Mouse (Mus musculus) frontal cortex, postnatal 10 days (tissue): ENCODE measurements around the gene Smg6.
"Not testable (repeated sequence)": the region's sequence is repeated elsewhere in the genome, so short reads cannot be mapped to it uniquely, and the experiment has no call there.

Experiments
- DNase-seq, 2 experiments: peaks; one replicate each; pipeline ENCODE4 v3.0.0; 2022; ENCODE audit warnings: low spot score in 2 of 2, mixed read lengths in 1 of 2

Gene Smg6

DNA sequence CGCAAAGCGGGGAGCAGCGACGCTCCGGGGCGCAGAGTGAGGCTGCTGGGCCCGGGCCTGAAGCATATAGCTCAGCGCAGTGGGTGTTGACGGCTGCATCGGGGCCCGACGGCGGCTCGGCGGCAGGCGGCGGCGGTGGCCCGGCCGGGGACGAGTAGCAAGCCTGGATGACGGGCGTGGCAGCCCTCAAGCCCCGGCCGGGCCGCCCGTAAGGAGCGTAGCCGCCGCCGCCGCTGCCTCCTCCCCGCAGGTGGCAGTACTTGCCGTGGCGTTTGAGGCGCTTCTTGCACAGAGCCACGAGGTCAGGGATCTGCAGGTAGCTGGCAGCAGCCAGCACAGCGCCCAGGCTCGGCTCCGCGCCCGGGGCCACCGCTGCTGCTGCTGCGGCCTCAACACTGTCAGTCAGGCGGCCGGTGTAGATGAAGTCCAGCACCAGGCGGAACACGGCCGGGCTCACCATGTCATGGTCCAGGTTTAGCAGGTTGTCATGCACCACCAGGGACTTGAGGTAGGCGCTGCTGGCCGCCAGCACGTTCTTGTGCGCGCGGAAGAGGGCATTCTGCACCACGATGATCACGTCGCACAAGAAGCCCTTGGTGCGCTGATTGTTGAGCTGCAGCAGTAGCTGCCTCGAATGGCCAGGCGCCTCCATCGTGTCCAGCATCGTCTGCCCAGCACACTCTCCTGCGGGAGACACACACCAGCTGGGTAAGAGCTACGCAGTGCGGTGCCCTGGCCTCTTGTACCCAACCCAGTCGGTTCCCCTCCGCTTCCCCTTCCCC, 241.4 kb downstream of the Smg6 start:
- DNase-seq = peak in 1 of 2 experiments; percentile 19

GRCm38 (mm10) chr11:75167643-75168589, 242.3 kb downstream of the Smg6 start:
- DNase-seq = peak in 1 of 2 experiments; percentile 4

DNA sequence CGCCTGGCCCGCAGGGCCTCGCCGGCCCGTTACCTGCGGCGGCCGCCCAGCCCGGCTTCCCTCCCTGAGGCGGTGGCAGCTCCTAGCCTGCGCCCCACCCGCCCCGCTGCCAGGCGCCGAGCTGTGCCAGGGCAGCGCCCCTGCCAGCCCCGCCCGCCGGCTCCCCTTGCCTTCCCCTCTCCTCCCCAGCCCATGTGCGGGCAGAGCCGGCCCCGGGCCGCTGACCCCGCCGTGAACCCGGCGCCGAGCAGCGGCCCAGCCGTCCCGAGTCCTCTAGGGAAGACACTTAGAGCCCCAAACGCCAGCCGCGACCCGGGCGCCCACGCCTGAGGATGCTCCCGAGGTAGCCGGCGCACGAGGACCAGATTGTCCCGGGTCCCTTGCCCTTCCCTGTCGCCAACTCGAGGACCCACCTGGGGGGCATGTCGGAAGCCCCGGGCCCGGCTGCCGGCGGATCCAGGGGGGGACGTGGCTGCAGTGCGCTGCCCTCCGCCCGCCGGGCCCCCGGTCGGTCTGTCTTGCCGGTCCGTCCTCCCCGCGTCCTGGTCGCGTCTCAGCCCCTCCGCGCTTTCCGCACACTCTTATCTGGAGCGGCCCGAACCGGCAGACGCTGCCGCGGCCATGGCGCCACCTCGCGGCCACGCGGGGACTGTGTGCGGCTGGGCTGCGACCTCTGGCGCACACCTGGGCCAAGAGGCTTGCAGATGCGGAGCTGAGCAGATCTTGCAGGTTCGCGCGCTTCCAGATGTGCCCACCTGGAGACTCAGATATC, 243.2 kb downstream of the Smg6 start:
- DNase-seq = peak in 1 of 2 experiments; percentile 81

GRCm38 (mm10) chr11:75169405-75170080, 243.9 kb downstream of the Smg6 start, which contains the start of gene Hic1:
Gene Hic1, minus strand, starts transcription at chr11:75169519.
- no peak for DNase-seq

- peak; percentile 88 to 90 for DNase-seq
These were observed 244.6 kb downstream of the Smg6 start for GRCm38 (mm10) chr11:75170136-75170751.

DNA sequence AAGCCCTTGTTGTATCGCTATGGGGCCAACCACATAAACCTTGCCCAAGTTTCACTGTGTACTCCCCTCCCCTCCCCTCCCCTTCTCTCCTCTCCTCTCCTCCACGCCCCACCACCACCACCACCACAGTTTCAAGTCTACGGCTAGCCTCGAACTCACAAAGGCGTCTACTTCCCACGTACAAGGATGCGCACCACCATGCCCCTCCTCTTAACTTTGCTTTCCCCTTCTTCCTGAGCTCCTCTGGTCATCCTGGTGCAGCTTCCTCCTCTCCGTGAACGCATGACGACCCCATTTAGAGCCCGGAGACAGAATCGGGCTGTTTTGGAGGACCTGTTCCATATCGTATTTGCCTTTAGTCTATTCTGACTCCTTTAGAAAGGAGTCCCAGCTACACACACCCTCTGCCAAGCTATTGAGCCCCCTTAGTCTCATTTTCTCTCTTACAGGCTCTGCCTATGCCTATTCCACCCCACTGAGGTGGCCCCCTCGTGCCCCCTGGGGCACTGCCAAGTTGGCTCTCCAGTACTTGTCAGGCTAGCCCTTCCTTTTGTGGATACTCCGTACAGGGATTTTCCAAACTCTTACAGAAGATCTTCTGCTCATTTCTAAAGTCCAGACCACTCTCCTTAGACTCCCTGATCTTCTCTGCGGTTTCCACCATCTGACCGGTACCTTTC, 245.7 kb downstream of the Smg6 start:
- DNase-seq = peak in 1 of 2 experiments; percentile 32

GRCm38 (mm10) chr11:75172151-75173094, 246.8 kb downstream of the Smg6 start:
- DNase-seq = peak in 1 of 2 experiments; percentile 72

GRCm38 (mm10) chr11:75173095-75173798, 247.6 kb downstream of the Smg6 start:
- peak; percentile 94 to 96 for DNase-seq

GRCm38 (mm10) chr11:75173799-75174165, 248.2 kb downstream of the Smg6 start:
- DNase-seq = no peak

DNA sequence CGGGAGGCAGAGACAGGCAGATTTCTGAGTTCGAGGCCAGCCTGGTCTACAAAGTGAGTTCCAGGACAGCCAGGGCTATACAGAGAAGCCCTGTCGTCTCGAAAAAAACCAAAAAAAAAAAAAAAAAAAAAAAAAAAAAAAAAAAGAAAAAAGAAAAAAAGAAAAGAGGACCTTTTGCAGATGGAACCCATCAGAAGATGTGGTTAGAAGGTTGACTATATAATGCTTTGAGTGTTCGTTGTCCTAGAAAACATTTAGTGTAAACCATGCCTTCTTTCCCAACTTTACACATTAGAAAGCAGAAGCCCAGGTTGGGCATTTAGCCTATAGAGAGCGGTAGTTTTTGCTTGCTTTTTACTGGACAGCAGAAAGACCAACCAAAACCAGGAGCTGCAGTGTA, 249.0 kb downstream of the Smg6 start:
- DNase-seq = not testable (repeated sequence)

DNA sequence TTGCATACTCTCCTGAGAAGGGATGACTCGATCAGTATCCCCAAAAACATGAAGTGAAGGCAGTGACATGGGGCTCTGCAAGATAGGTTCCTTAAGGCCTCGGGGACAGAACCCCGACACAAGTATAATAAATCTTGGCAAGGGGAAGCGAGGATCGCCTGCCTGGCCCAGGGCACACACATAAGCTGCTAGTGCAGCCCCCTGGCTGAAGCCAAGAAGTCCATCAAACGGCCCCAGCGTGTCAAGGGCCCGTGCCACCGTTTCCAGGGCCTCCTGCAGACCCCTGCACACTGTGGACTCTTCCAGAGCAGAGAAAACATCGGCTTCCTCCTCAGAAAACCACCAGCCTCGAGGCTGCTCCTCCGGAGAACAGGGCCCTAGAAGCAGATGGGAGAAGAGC, 252.4 kb downstream of the Smg6 start:
- no peak for DNase-seq

GRCm38 (mm10) chr11:75178672-75179208, 253.1 kb downstream of the Smg6 start, which contains the start of gene Ovca2:
Gene Ovca2, minus strand, starts transcription at chr11:75178835.
- peak; percentile 85 to 89 for DNase-seq

- no peak for DNase-seq
These were observed 258.4 kb downstream of the Smg6 start for GRCm38 (mm10) chr11:75183917-75184570.

GRCm38 (mm10) chr11:75184573-75184972, 258.9 kb downstream of the Smg6 start:
- DNase-seq = no peak

GRCm38 (mm10) chr11:75184986-75185385, 259.4 kb downstream of the Smg6 start:
- DNase-seq = no peak

DNA sequence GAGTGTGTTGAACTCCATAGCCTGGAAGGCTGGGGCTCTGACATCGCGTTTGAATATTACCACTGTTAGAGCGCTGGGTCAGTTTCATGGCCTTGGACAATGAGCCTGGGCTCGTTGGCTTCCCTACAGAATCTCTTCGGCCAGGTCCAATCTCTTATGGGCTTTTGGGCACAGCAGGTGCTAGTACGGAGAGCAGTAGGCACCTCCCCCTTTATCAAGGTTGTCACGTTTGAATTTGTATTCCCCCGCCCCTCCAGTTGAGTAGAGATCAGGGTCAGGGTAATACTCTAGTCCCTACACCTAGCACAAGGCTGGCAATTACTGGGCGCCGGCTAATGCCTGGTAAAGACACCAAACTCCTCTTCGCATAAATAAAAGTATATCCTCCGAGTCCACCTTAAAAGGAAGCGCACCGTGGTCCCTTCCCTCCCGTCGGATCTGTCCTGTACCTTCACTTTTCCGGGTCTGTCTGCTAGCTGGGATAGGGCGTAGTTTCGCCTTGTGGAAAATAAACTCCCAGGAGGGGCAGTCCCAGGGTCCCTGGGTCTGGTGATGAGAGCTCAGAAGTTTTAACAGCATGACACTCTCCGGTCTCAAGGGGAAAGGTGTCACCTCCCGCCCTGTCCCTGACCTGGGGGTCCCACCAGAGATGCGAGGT, 264.2 kb downstream of the Smg6 start:
- DNase-seq = no peak

DNA sequence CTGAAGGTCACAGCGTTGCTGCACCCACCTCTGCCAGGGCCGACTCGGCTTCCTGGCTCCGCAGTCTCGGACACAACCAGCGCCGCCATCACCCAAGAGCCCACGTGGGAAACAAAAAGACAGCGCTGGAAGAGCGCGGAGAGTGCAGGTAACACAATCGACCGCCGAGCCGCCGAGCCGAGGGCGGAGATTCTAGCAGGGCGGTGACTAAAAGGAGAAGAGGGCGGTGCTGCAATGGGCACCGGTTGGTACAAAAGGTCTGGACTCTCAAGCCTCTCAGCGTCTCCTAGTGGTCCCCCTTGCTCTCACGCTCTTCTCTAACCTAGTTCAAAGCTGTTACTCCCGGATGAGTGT, 264.7 kb downstream of the Smg6 start:
- peak in 1 of 2 experiments; percentile 76 for DNase-seq
